Mouse (Mus musculus) heart, adult 11 months (tissue): ENCODE results near the gene Zfp354b.

Experiments
- DNase-seq: peaks from one replicate; pipeline ENCODE4 v3.0.0; 2022

The Zfp354b gene

GRCm38 (mm10) chr11:50883756-50884155 is 47.7 kb downstream of the Zfp354b start:
- DNase-seq = no peak

- peak; percentile 79 for DNase-seq
These were observed 52.8 kb downstream of the Zfp354b start for GRCm38 (mm10) chr11:50878641-50879040.
